Mouse (Mus musculus) gastrocnemius, postnatal 10 days (tissue): Measurements from ENCODE around the gene Padi1. TPM values are rescaled to one million over a fixed set of nuclear protein-coding genes. Genes with fewer than 3 reads are reported as not detected.

Source experiments
- DNase-seq: peaks from one replicate; pipeline ENCODE4 v3.0.0; 2021; ENCODE audit warnings: mixed read lengths
- total RNA-seq, 2 experiments: library from RNA; stranded (reverse); gene quantifications; 2 replicates each; pipeline ENCODE4 v1.2.3; 2021

Gene Padi1
- total RNA-seq, 2 experiments from 2014 or later = 0.09 TPM; not detected in 1

GRCm38 (mm10) chr4:140815996-140816917 lies 29.3 kb downstream of the Padi1 start:
- DNase-seq = peak; percentile 35

- DNase-seq = no peak
Observed at GRCm38 (mm10) chr4:140815496-140815895, 30.1 kb downstream of the Padi1 start.

GRCm38 (mm10) chr4:140814241-140815225 lies 31.0 kb downstream of the Padi1 start:
- DNase-seq = peak; percentile 33

GRCm38 (mm10) chr4:140813358-140814185 lies 32.0 kb downstream of the Padi1 start:
- DNase-seq = no peak

GRCm38 (mm10) chr4:140812609-140813008 lies 33.0 kb downstream of the Padi1 start:
- DNase-seq = peak; percentile 33

- DNase-seq = no peak
Observed at GRCm38 (mm10) chr4:140812191-140812590, 33.4 kb downstream of the Padi1 start.

- no peak for DNase-seq
Observed at GRCm38 (mm10) chr4:140810458-140811260, 34.9 kb downstream of the Padi1 start, which contains the start of gene Padi3. Padi3 (minus strand) TSS chr4:140810648.

- DNase-seq = no peak
Observed at GRCm38 (mm10) chr4:140809118-140809517, 36.5 kb downstream of the Padi1 start.

- peak; percentile 24 for DNase-seq
Observed at GRCm38 (mm10) chr4:140804601-140805000, 41.0 kb downstream of the Padi1 start.

- no peak for DNase-seq
Observed at GRCm38 (mm10) chr4:140801364-140801763, 44.2 kb downstream of the Padi1 start.

- no peak for DNase-seq
Observed at GRCm38 (mm10) chr4:140796786-140797185, 48.8 kb downstream of the Padi1 start.

- DNase-seq = no peak
Observed at GRCm38 (mm10) chr4:140794678-140795077, 50.9 kb downstream of the Padi1 start.

GRCm38 (mm10) chr4:140793795-140794194 lies 51.8 kb downstream of the Padi1 start:
- no peak for DNase-seq

GRCm38 (mm10) chr4:140792584-140792983 lies 53.0 kb downstream of the Padi1 start:
- DNase-seq = no peak

- DNase-seq = no peak
Observed at GRCm38 (mm10) chr4:140791071-140791470, 54.5 kb downstream of the Padi1 start.

GRCm38 (mm10) chr4:140789983-140790382 lies 55.6 kb downstream of the Padi1 start:
- DNase-seq = no peak

GRCm38 (mm10) chr4:140788983-140789382 lies 56.6 kb downstream of the Padi1 start:
- DNase-seq = peak; percentile 77

- no peak for DNase-seq
Observed at GRCm38 (mm10) chr4:140788264-140788663, 57.3 kb downstream of the Padi1 start.

- no peak for DNase-seq
Observed at GRCm38 (mm10) chr4:140787414-140787813, 58.2 kb downstream of the Padi1 start.

GRCm38 (mm10) chr4:140785217-140785616 lies 60.4 kb downstream of the Padi1 start:
- DNase-seq = no peak
